Mouse (Mus musculus) kidney, postnatal 14 days (tissue): ENCODE measurements around the gene Prkx.
A peak's percentile ranks its signal among the peaks of the same experiment; 100 is the strongest.

Source experiments
- DNase-seq: peaks from one replicate; pipeline ENCODE4 v3.0.0; 2022; ENCODE audit warnings: mixed read lengths

Prkx gene

DNA sequence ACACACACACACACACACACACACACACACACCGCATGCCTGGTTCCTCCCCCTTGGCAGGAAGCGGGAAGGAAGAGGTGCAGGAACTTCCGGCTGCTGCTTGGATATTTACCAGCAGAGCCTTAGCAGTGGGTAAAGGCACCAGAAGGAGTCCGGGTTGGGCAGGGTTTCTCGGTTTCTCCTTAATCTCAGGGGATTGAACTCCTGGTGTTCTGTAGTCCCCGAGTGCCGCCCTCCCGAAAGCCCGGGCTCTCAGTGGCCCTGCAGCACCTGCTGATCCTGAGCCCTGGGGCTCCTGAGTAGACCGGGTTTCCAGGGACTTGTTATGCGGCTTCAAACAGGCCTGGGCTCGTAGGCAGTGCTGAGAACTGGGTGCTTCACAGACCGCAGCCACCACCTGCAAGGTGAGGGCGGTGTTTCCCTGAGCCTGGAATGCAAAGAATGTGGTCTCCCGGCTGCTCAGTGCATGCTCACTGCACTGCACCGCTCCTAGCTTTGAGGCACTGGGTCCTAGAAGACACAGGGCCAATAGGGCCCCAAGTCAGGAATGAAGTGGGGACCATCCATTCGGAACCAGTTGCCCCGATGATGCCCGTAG lies at the start of gene Prkx:
Gene Prkx (minus strand): TSS at position 41 of the 598 bp plus-strand sequence.
- DNase-seq = peak; percentile 64

GRCm38 (mm10) chrX:77812031-77812430 lies 16.0 kb upstream of the Prkx start:
- DNase-seq = no peak

- peak; percentile 59 for DNase-seq
Observed at GRCm38 (mm10) chrX:77810608-77811206, 14.6 kb upstream of the Prkx start.

GRCm38 (mm10) chrX:77808602-77809001 lies 12.5 kb upstream of the Prkx start:
- DNase-seq = peak; percentile 39

DNA sequence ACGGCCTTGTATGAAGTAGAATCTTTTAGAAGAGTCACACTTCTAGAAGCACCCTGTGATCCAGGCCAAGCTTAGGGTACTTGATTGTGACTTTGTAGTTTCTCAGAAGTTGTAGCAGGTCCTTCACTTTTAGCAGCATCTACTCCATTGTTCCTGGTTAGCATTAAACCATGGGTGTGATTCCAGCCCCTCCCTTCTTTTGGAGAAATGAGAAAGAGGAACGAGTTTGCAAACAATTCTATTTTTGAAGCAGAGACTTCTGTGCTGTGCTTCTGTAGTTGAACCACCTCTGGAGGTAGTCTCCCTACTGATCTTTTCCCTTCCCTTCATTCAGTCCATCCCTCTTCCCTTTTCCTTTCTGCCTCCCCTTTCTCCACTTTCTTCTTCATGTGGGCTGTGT lies 6.2 kb upstream of the Prkx start:
- DNase-seq = no peak

GRCm38 (mm10) chrX:77801543-77801942 lies 5.5 kb upstream of the Prkx start:
- no peak for DNase-seq

DNA sequence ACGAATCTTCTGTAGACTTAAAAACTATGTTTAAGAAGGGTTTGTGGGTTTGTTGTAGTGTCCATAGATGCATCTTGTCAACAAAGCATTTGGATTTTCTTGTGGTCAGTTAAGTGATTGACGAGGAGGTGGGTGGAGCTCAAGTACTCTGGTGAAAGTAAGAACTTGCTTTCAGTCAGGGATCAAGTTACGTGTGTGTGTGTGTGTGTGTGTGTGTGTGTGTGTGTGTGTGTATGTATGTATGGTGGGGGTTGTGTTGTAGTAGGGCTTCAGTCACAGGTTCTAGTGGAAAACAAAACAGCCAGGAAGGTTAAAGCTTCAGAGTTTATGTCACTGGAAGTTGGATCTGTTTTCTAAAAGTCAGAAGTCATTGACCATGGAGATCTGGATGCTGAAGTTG lies 3.5 kb upstream of the Prkx start:
- DNase-seq = no peak

- DNase-seq = no peak
Observed at GRCm38 (mm10) chrX:77797801-77798200, 1.7 kb upstream of the Prkx start.

- DNase-seq = no peak
Observed at GRCm38 (mm10) chrX:77796916-77797315, 838 bp upstream of the Prkx start.

DNA sequence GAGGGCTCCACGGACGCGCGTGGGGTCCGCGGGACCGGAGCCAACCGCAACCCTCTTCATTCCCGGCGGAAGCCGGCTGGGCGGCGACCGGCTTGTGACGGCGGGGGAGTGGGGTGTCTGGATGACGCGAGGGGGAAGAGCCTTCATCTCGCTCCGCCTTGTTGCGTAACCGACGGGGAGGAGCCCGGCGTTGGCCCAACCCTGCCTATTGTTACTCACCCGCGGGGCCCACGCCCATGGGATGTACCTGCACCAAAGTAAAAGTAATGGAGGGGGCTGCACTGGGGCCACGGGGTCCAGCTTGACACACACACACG lies 262 bp downstream of the Prkx start:
- DNase-seq = peak; percentile 92

GRCm38 (mm10) chrX:77794962-77795857 lies 868 bp downstream of the Prkx start:
- DNase-seq = peak; percentile 32

- DNase-seq = no peak
Observed at GRCm38 (mm10) chrX:77788675-77789074, 7.4 kb downstream of the Prkx start.

GRCm38 (mm10) chrX:77786354-77786753 lies 9.7 kb downstream of the Prkx start:
- no peak for DNase-seq

DNA sequence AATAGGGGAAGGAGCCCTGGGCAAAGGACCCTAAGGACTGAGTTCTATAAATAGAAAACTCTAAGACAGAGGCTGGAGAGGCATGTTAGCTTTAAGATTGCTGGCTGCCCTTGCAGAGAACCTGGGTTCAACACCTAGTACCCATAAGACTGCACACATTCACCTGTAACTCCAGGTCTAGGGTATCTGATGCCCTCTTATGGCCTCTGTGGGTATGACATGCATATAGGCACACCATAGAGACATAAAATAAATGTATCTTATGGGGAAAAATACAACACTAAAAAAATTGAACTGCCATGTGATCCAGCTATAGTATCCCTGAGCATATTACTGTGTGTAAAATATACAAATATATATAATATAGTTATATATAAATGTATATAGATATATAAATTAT lies 18.3 kb downstream of the Prkx start:
- DNase-seq = no peak

DNA sequence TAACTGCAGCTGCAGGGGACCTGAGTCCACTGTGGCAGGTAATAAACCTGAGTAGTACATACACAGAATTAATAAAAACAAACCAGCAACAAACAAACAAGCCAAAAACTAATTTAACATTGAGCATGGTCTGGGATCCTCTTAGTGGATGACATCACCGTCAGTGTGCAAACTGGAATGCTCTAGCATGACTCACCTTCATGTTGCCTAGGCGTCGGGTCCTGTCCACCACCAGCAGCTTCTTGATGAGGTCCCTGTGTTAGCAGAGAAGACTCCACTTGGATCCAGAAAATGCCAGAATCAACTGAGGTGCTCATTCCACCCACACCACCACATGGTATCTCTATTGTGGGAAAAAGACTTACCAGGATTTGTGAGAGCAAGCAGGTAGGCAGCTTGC lies 30.9 kb downstream of the Prkx start:
- no peak for DNase-seq

- DNase-seq = peak; percentile 6
Observed at GRCm38 (mm10) chrX:77744260-77744659, 51.8 kb downstream of the Prkx start.

DNA sequence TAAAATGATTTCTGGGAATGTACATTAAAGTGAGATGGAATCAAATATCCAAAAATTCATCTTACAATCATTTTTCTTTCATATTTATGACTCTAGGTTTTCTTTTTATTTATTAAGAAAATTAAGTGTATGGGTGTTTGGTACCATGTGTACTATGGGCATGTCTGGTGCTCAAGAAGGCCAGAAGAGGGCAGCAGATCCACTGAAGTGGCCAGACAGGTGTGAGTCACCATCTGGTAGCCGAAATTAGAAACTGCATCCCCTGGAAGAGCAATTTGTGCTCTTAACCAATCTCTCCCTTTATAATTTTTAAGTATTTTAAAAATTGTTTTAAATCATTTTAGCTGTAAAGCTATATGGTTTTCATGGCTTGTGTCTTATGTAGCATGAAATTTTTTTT lies 54.7 kb downstream of the Prkx start:
- peak; percentile 32 for DNase-seq

- DNase-seq = no peak
Observed at GRCm38 (mm10) chrX:77733930-77734536, 62.0 kb downstream of the Prkx start.

DNA sequence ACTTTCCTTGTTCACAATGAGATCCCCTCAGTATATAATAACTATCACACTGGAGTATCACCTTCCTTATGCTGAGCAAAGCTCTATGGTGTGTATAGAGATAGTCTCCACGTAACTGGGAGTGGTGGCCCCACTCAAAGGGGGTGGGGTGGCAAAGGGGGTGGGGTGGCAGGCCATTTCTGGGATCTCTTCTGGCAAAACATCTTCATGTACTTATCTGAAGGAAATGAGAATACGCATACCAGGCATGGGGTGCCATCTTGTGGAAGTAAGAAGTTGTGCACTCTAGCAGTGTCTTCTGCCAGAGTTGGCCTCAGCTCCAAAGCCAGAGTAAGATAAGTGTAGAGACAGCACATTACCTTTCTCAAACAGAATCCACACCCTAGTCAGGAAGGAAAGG lies 75.8 kb downstream of the Prkx start:
- DNase-seq = peak; percentile 21
